Mouse (Mus musculus) left cerebral cortex, postnatal 14 days (tissue): ENCODE results near the gene Polk. TPM values are rescaled to one million over a fixed set of nuclear protein-coding genes. Genes with fewer than 3 reads are reported as not detected.

Source experiments
- DNase-seq, 2 experiments: peaks; one replicate each; pipeline ENCODE4 v3.0.0; 2021 to 2022; ENCODE audit warnings: low spot score in 2 of 2, mixed read lengths in 1 of 2
- intact Hi-C: fragments of 180-260 bp; cut with DNase I; formaldehyde crosslinking; loops from one replicate; pipeline ENCODE4 v1.15.1; 2025
- total RNA-seq, 2 experiments: library from RNA; stranded (reverse); gene quantifications; 2 replicates each; pipeline ENCODE4 v1.2.3; 2021

The Polk gene
- total RNA-seq, 2 experiments from 2014 or later, result 10.1 to 10.5 TPM

DNA sequence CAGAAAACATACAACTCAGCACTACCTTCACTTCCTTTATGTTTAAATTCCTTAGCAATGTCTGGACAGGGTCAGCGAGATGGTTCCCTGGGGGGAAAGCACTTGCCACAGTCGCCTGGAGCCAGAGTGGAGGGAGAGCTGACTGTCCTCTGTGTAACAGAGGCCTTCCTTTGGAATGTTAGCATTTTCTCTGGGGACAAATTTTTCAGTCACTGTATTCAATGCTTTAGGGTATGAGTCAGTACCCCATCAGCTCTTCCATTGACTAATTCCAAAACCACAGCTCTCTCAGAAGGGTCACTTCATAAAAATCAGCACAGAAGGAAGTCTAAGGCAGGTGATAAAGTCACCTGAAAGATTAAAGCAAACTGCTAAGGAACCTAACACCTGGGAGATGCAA, 8.6 kb downstream of the Polk start:
- DNase-seq, result no peak
- intact Hi-C loops, result no loop called here

- DNase-seq, result no peak
- intact Hi-C loops, result no loop called here
These were observed 10.2 kb downstream of the Polk start for GRCm38 (mm10) chr13:96532176-96532575.

- no peak for DNase-seq
- intact Hi-C loops, result no loop called here
These were observed 12.3 kb downstream of the Polk start for GRCm38 (mm10) chr13:96530064-96530463.

DNA sequence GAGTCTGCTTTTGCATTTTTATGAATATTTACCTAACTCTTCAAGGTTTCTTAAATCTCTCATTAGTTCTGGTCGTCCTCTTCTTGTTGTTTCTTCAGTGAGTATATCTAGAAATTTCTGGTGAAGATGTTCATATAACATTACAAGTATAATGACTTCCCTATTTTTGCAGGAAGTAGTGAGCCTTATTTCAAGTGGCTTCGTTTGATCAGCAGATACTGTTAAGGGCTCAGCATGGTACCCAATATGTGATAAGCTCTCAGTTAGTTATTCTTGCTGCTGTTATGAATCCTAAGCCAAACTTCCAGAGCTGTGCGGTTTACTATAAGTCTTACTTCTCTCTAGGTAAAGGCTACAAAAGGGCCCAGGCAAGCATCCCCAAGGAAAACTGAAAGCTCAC, 12.8 kb downstream of the Polk start:
- DNase-seq, result no peak
- intact Hi-C loops, result no loop called here

GRCm38 (mm10) chr13:96528776-96529175, 13.6 kb downstream of the Polk start:
- intact Hi-C loops, result no loop called here
- DNase-seq, result no peak

GRCm38 (mm10) chr13:96527856-96528255, 14.5 kb downstream of the Polk start:
- intact Hi-C loops, result no loop called here
- no peak for DNase-seq

- intact Hi-C loops, result no loop called here
- no peak for DNase-seq
These were observed 15.4 kb downstream of the Polk start for GRCm38 (mm10) chr13:96527022-96527421.

GRCm38 (mm10) chr13:96521294-96521693, 21.1 kb downstream of the Polk start:
- DNase-seq, result no peak
- intact Hi-C loops, result no loop called here

- DNase-seq, result no peak
- intact Hi-C loops, result no loop called here
These were observed 25.0 kb downstream of the Polk start for GRCm38 (mm10) chr13:96517335-96517734.

GRCm38 (mm10) chr13:96516249-96516648, 26.1 kb downstream of the Polk start:
- intact Hi-C loops, result no loop called here
- no peak for DNase-seq

- DNase-seq, result no peak
- intact Hi-C loops, result no loop called here
These were observed 28.0 kb downstream of the Polk start for GRCm38 (mm10) chr13:96514154-96514942.

DNA sequence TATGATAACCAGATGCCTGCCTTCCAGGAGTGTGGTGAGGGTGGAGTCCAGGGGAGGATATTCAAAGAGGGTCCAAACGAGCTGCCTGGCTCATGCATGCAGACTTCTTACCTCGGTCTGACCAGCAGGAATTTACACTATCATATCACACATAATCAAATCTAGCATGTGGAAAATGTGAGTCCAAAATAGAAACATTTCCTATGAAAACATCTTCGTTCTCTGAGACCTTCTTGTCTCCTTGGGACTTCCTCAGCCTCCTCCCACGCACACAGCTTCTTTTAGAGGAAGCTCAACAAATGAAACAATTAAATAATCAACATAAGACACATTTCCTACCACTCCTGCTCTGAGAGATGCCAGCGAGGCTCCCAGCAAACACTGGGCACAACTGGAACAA, 30.5 kb downstream of the Polk start:
- no peak for DNase-seq
- intact Hi-C loops, result no loop called here

DNA sequence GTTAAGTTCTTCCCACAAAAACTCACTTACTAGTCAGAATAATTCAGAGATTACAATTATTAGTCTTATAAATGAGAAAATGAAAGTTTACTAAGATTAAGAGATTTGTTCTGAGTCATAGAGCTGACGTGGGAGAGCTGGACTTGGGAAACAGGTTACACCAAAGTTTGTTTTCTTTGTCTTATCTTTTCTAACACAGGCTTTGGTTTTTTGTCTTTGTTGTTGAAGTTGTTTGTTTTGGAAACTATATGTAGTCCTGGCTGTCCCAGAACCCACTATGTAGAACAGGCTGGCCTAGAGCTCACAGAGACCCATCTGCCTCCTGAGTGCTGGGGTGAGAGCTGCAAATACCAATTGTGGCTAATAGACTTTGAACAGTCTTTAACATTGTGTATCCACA, 31.1 kb downstream of the Polk start:
- DNase-seq, result no peak
- intact Hi-C loops, result no loop called here

DNA sequence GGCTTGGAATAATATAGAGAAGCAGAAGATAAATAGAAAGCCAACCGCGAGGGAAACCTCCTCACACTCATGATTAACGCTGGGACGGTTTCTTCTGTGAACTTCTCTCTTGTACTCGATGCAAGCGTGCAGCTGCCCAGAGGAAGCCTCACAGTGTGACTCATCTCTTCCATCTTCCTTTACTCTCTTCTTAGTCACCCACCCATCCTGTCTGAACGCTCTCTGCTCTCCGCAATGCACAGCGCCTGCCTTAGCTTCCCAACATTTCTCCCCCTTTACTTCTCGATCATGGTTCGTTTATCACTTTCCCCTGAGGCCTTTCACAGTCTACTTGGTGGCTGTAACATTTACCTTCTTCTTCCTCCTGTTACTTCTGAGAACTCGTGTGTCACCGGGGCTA, 31.7 kb downstream of the Polk start:
- intact Hi-C loops, result no loop called here
- DNase-seq, result peak in 1 of 2 experiments; percentile 6

GRCm38 (mm10) chr13:96507541-96507940, 34.8 kb downstream of the Polk start:
- intact Hi-C loops, result no loop called here
- no peak for DNase-seq

DNA sequence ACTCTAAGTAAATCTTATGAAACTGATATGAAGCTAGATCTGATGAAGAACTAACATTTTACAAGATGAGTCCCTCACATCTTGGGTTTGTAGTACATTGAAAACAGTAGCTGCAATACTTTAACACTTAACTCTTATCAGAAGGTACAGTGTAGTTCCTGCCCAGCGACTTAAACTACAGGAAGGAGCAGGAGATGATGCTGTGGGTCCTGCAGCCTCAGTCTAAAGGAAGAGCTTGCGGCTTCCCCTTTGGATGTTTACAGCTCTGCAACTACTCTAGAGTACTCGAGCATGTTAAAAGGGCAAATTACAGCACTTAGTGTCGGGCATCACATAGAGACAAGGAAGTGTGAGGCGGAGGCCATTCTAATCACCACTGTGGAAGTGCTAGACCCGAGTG, 36.1 kb downstream of the Polk start:
- intact Hi-C loops, result no loop called here
- DNase-seq, result no peak

DNA sequence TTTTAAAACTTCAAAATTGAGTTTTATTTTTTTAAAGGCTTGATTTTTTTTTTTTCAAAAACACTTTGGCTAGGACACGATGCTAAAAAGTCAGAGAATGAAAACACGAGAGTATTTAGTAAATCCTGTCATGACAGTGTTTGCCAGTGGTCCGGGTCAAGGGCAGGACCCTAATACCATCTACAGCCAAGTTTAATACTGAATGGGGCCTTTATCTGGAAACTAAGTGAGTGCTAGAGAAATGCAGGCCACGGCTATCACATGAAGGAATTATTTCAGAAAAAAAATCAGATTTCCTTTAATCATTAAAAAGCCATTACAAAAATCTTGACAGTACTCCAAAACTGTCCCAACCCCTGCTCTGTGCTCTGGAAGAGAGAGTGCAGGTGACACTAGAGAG, 36.7 kb downstream of the Polk start:
- intact Hi-C loops, result no loop called here
- DNase-seq, result no peak

- DNase-seq, result no peak
- intact Hi-C loops, result no loop called here
These were observed 42.5 kb downstream of the Polk start for GRCm38 (mm10) chr13:96499891-96500290.

- intact Hi-C loops, result no loop called here
- DNase-seq, result no peak
These were observed 45.7 kb downstream of the Polk start for GRCm38 (mm10) chr13:96496630-96497029.

GRCm38 (mm10) chr13:96490433-96490832, 51.9 kb downstream of the Polk start, which contains the start of gene Gm17622:
Gene Gm17622 (plus strand): TSS chr13:96490733.
- intact Hi-C loops, result no loop called here
- no peak for DNase-seq

DNA sequence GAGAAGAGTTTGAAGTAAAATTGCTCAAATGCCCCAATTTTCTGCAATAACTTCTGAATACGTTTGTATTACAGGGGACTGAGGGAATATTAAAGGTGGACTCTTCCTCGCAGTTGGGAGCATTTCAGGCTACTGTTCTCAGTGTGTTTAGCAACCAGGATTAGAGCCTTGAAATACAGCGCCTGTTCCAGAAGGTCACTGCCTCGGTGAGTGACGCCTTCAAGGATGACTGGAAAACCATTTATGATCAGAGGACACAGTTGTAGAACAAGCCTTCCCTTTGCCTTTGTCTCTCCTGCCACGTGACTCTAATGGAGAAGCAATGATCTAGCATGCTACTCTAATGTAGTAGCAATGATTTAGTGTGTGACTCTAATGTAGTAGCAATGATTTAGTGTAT, 54.4 kb downstream of the Polk start:
- DNase-seq, result no peak
- intact Hi-C loops, result no loop called here

- intact Hi-C loops, result no loop called here
- DNase-seq, result no peak
These were observed 55.1 kb downstream of the Polk start for GRCm38 (mm10) chr13:96487230-96487629.
